Mouse (Mus musculus) kidney, adult 2 months (tissue): ENCODE measurements at regions not wholly inside any gene's neighbourhood (a gene's known extent, or its start where the extent isn't known, plus 50 kb on each side); places are given as distances from the start of the nearest gene placed in this dataset.

Experiments used
- DNase-seq: peaks from one replicate; pipeline ENCODE4 v3.0.0; 2021
- H3K27ac ChIP-seq: fragments of 200-500 bp; 2 replicates; pipeline ENCODE4 v1.5.1; 2012; ENCODE audit warnings: low read depth, low read length, control low read depth, inconsistent platforms; ENCODE audit not compliant: insufficient read depth
- H3K27me3 ChIP-seq: fragments of 200-500 bp; replicated peaks from 2 replicates; pipeline ENCODE4 v1.6.1; 2012; ENCODE audit warnings: mild to moderate bottlenecking, moderate library complexity, low read length, inconsistent platforms; ENCODE audit not compliant: control insufficient read depth, insufficient read depth
- H3K36me3 ChIP-seq: fragments of 200-500 bp; 2 replicates; pipeline ENCODE4 v1.6.1; 2012; ENCODE audit warnings: mild to moderate bottlenecking, moderate library complexity, low read length, inconsistent platforms; ENCODE audit not compliant: control insufficient read depth, insufficient read depth
- H3K4me1 ChIP-seq: fragments of 200-500 bp; 2 replicates; pipeline ENCODE4 v1.6.1; 2011; ENCODE audit warnings: low read length; ENCODE audit not compliant: control insufficient read depth, insufficient read depth
- H3K4me3 ChIP-seq: fragments of 200-500 bp; 2 replicates; pipeline ENCODE4 v1.5.1; 2011; ENCODE audit warnings: mild to moderate bottlenecking, low read depth, low read length, control low read depth; ENCODE audit not compliant: insufficient read depth
- CTCF ChIP-seq: fragments of 200-500 bp; conservative IDR thresholded peaks from 2 replicates; pipeline ENCODE4 v1.5.1; 2011; ENCODE audit warnings: low read depth, mild to moderate bottlenecking, control low read depth, low read length, moderate library complexity, mixed read lengths; ENCODE audit not compliant: insufficient read depth, insufficient read length
- POLR2A ChIP-seq: fragments of 200-500 bp; IDR thresholded peaks from one replicate; pipeline ENCODE4 v1.6.1; 2011; ENCODE audit warnings: low read depth, low read length, control low read depth
- WGBS: fragments of 180-500 bp; shearing (Covaris S2); methylation state at CpG from one replicate; pipeline ENCODE4 v1.1.7; 2018; 5-methylcytosine and 5-hydroxymethylcytosine counted together

DNA sequence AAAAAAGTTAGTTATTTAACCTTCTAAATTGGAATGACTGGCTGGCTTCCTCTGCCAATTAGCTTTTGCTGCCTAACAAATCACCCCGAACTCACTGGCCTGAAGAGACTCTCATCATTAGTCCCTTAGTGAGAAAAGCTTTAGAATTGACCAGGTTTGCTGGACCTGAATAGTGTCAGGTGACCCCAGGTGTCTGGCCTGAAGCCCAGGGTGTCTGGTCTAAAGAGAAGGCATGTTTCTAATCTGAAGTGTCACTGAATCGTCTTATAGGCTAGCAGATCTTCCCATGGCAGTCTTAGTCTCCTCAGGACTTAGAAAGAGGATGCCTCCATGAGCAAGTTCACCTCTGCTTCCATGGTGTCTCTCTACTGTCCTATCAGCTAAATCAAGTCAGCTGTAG lies 112.0 kb upstream of the Smarca2 start:
- 50% methylated on average over 2 of the region's 2 CpGs for WGBS
- Histone ChIP-seq H3K4me1 (no peaks in the 10 kb centered on the region), H3K36me3 (no peaks in the 10 kb centered on the region), H3K27me3 (no peaks in the 10 kb centered on the region), H3K4me3 (no peak overlapping the region), H3K27ac (no peak overlapping the region)
- DNase-seq = no peak
- TF ChIP-seq POLR2A = no peak
- no peak for TF ChIP-seq CTCF

DNA sequence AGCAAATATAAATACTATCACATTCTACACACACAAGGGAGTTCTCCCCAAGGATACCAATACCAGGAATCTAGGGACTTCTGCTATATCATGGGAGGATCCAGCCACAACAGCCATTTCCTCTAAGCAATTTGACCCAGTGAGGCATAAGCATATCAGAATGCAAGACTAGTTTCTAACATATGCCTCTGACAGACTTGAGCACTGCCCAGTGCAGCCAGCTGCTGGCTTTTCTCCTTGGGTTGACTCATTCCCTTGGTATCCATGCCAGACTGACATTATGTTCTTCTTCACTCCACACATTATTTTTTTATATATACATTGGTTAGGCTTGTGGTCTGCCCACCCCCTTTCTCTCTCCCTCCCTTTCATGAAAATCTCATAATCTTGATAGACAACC lies 103.8 kb upstream of the Smarca2 start:
- Histone ChIP-seq H3K36me3 (no peaks in the 10 kb centered on the region), H3K27ac (no peak overlapping the region), H3K27me3 (no peaks in the 10 kb centered on the region), H3K4me1 (no peaks in the 10 kb centered on the region), H3K4me3 (no peak overlapping the region)
- no peak for DNase-seq
- TF ChIP-seq POLR2A (no peak), CTCF (no peak)

DNA sequence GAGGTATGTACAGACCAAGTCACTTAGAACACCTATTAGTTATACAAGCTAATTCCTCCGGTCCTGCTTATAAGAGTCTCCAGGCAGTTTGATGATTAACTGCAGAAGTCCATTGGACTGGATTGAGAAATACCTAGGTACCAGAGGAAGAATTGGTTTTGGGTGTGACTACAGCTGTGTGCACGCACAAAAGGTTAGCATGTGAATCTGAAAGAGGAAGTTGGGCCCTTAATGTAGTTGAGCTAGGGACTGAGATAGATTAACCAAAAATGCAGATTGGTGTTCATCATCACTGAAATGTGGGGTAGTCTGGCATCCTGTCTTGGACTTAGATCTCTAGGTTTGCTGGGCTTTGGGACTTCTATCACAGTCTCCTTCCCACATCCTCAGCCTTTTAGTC lies 100.8 kb upstream of the Smarca2 start:
- no peak overlapping the region for H3K27ac ChIP-seq
- no peak for TF ChIP-seq CTCF
- TF ChIP-seq POLR2A = no peak
- DNase-seq = peak; percentile 23
- no peaks in the 10 kb centered on the region for H3K27me3 ChIP-seq
- 56% methylated on average over 2 of the region's 2 CpGs for WGBS
- H3K36me3 ChIP-seq = no peaks in the 10 kb centered on the region
- H3K4me1 ChIP-seq = no peaks in the 10 kb centered on the region
- no peak overlapping the region for H3K4me3 ChIP-seq

DNA sequence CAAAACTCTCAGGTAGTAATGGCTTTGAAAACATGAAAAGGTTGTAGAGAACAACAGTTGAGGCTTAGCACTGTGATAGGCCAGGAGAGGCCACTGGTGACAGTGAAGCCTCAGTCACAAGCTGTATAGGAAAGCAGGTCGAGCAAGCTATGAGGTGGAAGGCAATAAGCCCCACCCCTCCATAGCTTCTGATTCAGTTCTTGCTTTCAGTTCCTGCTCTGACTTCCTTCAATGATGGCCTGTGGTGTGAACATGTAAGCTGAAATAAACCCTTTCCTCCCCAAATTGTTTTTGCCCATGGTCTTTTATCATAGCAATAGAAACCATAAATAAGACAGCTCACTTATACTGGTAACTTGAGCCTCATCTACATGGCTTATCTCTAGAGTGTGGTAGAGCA lies 98.0 kb upstream of the Smarca2 start:
- WGBS = 84% methylated on average over 1 of the region's 1 CpGs
- no peak overlapping the region for H3K27ac ChIP-seq
- TF ChIP-seq CTCF (no peak), POLR2A (no peak)
- DNase-seq = peak; percentile 2
- no peaks in the 10 kb centered on the region for H3K4me1 ChIP-seq
- H3K36me3 ChIP-seq = no peaks in the 10 kb centered on the region
- no peak overlapping the region for H3K4me3 ChIP-seq
- no peaks in the 10 kb centered on the region for H3K27me3 ChIP-seq

DNA sequence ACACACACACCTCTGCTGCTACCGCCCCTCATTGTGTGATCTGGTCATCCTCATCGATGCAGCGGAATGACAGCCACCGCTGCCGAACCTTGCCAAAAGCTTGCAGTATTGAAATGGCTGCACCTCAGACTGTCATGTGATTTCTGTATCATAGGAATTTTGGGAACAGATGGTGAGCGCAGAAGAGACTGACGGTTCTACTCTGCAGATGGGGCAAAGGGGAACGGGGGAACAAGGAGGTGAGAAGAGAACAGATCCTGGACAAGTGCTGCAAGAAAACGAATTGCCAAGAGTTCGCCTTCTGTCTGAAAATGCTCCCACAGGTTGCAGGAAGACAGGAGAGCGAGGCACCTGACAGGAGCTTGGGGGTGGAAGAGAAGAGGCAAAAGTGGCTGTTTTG lies 96.9 kb upstream of the Smarca2 start:
- Histone ChIP-seq H3K27me3 (no peaks in the 10 kb centered on the region), H3K27ac (no peak overlapping the region), H3K4me3 (no peak overlapping the region), H3K36me3 (no peaks in the 10 kb centered on the region), H3K4me1 (no peaks in the 10 kb centered on the region)
- DNase-seq = no peak
- WGBS = 77% methylated on average over 11 of the region's 11 CpGs
- TF ChIP-seq CTCF = no peak
- no peak for TF ChIP-seq POLR2A

DNA sequence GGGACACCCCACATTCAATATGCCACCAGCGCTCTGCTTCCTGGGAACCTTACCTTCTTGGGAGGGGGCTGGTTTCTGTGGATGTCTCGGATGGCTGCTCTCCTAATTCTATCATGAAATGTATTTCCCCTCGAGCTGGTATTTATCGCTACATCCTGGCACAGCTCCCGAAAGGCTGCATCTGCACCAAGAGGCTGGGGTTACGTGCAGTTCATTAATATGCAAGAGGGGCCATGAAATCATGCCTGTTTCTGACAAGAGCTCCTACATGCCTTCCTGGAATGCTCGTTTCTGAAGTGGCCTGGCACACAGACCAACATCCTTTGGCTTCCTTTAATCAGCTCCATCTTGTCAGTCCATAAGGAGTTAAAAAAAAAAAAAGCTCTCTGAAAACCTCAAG lies 96.2 kb upstream of the Smarca2 start:
- Histone ChIP-seq H3K27me3 (no peaks in the 10 kb centered on the region), H3K4me3 (no peak overlapping the region), H3K36me3 (no peaks in the 10 kb centered on the region), H3K27ac (no peak overlapping the region), H3K4me1 (no peaks in the 10 kb centered on the region)
- DNase-seq = peak; percentile 2
- TF ChIP-seq CTCF (no peak), POLR2A (no peak)
- 27% methylated on average over 7 of the region's 7 CpGs for WGBS

DNA sequence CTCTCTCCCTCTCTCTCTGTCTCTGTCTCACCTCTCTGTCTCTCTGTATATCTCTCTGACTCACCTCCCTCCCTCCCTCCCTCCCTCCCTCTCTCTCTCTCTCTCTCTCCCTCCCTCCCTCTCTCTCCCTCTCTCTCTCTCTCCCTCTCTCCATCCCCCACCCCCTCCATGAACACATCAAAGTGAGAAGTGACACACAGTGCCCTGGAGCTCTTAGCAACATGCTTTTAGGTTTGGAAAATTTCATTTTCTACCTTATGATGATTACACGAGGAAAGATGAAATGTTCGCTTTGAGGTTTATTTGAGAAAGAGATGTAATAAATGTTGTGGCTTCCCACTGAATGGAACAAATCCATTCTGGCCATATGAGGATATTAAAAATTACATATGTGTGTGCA lies 95.6 kb upstream of the Smarca2 start:
- H3K4me3 ChIP-seq = no peak overlapping the region
- no peak for DNase-seq
- H3K36me3 ChIP-seq = no peaks in the 10 kb centered on the region
- TF ChIP-seq CTCF = no peak
- no peak for TF ChIP-seq POLR2A
- H3K4me1 ChIP-seq = no peaks in the 10 kb centered on the region
- H3K27me3 ChIP-seq = no peaks in the 10 kb centered on the region
- 84% methylated on average over 2 of the region's 2 CpGs for WGBS
- no peak overlapping the region for H3K27ac ChIP-seq

DNA sequence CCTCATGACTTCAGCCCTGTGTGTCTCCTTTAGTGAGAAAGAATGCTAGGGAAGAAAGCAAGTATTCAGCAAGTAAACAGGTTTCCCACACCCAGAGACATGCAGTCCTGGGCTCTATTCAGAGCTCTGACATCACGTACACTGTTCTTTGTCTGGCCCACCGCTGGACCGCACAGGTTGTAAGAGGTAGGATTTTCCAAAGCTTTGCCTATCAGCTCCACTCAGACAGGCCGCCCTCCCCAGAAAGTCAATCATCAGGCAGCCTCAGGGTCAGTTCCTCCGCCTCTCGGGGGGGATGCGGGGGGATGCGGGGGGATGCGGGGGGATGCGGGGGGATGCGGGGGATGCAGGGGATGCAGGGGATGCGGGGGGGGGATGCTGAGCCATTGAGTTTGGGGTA lies 94.7 kb upstream of the Smarca2 start:
- Histone ChIP-seq H3K36me3 (no peaks in the 10 kb centered on the region), H3K27me3 (no peaks in the 10 kb centered on the region), H3K4me3 (no peak overlapping the region), H3K27ac (no peak overlapping the region), H3K4me1 (no peaks in the 10 kb centered on the region)
- WGBS = 79% methylated on average over 12 of the region's 12 CpGs
- TF ChIP-seq POLR2A (no peak), CTCF (no peak)
- no peak for DNase-seq
